Mouse (Mus musculus): Measurements from ENCODE around the gene Klf7.

GRCm38 (mm10) chr1:64048567-64048966, 73.5 kb downstream of the Klf7 start:
- no peak for TF ChIP-seq POLR2A (IDR thresholded peaks at IDR 0.05; ENCODE audit: borderline replicate concordance, insufficient read depth, low read length)
- TF ChIP-seq CTCF (IDR thresholded peaks at IDR 0.05; ENCODE audit: borderline replicate concordance, insufficient read depth, low read depth, low read length), result no peak

Measured in cerebellum, adult 2 months (tissue).